Mouse (Mus musculus) erythroblast, embryonic 14.5 days (primary cell): Measurements from ENCODE around the gene Trp53bp2.

Source experiments
- GATA1 ChIP-seq: IDR thresholded peaks from 2 replicates; pipeline ENCODE4 v1.6.1; 2012; ENCODE audit warnings: low read length, inconsistent platforms, mixed read lengths
- TAL1 ChIP-seq: IDR thresholded peaks from 3 replicates; pipeline ENCODE4 v1.6.1; 2012; ENCODE audit warnings: low read length, inconsistent platforms, mixed read lengths

DNA sequence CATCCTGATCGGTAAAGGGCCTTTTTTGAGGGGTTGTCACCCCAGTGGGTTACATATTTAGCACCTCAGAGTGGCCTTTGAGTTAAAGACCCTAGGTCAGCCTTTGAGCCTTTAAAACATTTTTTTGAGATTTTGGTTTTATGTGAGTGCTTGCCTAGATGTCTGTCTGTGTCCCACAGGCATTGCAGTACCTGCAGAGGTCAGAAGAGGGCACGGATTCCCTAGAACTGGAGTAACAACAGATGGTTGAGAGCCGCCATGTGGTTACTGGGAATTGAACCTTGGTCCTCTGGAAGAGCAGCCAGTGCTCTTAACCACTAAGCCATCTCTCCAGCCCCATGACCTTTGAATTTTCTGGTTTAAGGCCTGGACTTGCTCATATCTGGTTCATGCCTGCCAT lies 27.6 kb upstream of the Trp53bp2 start:
- TF ChIP-seq GATA1: no peak
- TF ChIP-seq TAL1: no peak
